Mouse (Mus musculus) embryonic fibroblast, embryonic 13.5 days (primary cell): ENCODE measurements around the gene Ppp1r27.

Experiments
- CTCF ChIP-seq: IDR thresholded peaks from 2 replicates; pipeline ENCODE4 v1.5.1; 2011; ENCODE audit warnings: mild to moderate bottlenecking, control low read depth, low read length, moderate library complexity, borderline replicate concordance; ENCODE audit not compliant: insufficient read depth
- POLR2A ChIP-seq: IDR thresholded peaks from 2 replicates; pipeline ENCODE4 v1.6.1; 2011; ENCODE audit warnings: low read depth, mild to moderate bottlenecking, control low read depth, low read length, moderate library complexity

- no peak for TF ChIP-seq POLR2A
- no peak for TF ChIP-seq CTCF
Measured at GRCm38 (mm10) chr11:120506899-120507298, 44.0 kb downstream of the Ppp1r27 start.
